Mouse (Mus musculus): ENCODE results near the gene Cdk17. TPM values are rescaled to one million over a fixed set of nuclear protein-coding genes. Genes with fewer than 3 reads are reported as not detected.
A peak's percentile ranks its signal among the peaks of the same experiment; 100 is the strongest.

The Cdk17 gene
- polyA plus RNA-seq, 1 experiment, result 9.5 TPM

DNA sequence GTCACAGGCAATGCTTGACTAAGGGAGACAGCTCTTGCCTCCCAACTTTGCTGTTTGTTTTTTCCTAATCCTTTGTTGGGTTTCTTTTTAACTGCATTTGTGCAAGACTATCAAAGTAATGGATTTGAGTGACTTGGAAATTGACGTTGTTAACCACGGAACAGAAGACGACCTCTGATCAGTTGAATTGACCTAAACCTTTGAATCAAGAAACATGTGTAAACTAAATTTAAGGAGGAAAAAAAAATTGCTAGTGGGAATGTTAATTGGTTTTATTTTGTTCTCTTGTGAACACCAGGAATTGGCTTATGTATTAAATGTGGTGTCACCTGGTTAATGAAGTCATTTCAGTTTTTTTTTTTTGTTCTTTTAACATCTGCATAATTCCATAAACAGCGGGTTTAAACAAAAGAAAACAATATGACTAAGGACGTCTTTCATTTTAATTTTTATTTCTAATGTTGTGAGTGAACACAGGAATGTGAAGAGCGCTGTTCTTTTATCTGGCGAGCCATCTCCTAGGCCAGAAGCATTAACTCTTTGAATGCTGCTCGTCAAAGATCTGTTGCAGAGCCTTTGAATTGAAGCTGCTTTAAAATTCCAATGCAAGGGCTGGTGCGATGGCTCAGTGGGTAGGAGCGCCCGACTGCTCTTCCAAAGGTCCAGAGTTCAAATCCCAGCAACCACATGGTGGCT, 1.7 kb downstream of the Cdk17 start:
- Histone ChIP-seq H3K4me3 (ENCODE audit: insufficient read depth, low read depth, low read length) (peak overlapping the region; percentile 78), H3K4me1 (ENCODE audit: control insufficient read depth, insufficient read depth, low read length) (peaks cover 21% of the 10 kb centered on the region), H3K36me3 (ENCODE audit: control insufficient read depth, insufficient read depth, low read length) (no peaks in the 10 kb centered on the region), H3K27ac (ENCODE audit: insufficient read depth, low read depth, low read length) (peak overlapping the region; percentile 98), H3K27me3 (replicated peaks; ENCODE audit: control insufficient read depth, insufficient read depth, low read length) (no peaks in the 10 kb centered on the region)
- DNase-seq, result no peak
- WGBS, result 16% methylated on average over 11 of the region's 11 CpGs
- TF ChIP-seq CTCF (conservative IDR thresholded peaks at IDR 0.05; ENCODE audit: insufficient read depth, insufficient read length, low read depth, low read length) (no peak), POLR2A (IDR thresholded peaks at IDR 0.05; ENCODE audit: low read depth, low read length) (no peak)

DNA sequence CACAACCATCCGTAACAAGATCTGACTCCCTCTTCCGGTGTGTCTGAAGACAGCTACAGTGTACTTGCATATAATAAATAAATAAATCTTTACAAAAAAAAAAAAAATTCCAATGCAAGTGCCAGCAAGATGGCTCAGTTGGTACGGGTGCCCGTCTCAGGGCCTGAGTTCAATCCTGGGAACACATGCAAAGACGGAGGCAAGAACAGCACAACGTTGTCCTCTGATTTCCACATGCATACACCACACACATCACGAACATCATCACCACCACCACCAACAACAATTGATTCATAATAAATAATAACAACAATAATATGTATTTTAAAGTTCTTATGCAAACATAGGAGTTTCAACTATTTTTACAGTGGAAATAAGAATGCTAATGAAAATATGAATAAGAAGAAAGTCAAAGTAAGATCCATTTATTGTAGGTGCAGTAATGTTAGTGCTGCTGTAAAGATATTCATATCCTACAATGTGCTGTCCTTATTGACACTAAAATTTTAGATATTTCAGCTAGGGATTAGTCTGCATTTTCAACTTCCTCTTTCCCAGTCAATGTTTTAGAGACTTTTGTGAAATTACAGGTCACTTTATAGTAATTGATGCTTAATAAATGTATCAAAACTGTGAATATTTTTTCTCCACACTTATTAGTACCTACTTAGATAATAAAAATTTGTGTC, 2.4 kb downstream of the Cdk17 start:
- no peak overlapping the region for H3K4me3 ChIP-seq (ENCODE audit: insufficient read depth, low read depth, low read length)
- WGBS, result 64% methylated on average over 7 of the region's 7 CpGs

DNA sequence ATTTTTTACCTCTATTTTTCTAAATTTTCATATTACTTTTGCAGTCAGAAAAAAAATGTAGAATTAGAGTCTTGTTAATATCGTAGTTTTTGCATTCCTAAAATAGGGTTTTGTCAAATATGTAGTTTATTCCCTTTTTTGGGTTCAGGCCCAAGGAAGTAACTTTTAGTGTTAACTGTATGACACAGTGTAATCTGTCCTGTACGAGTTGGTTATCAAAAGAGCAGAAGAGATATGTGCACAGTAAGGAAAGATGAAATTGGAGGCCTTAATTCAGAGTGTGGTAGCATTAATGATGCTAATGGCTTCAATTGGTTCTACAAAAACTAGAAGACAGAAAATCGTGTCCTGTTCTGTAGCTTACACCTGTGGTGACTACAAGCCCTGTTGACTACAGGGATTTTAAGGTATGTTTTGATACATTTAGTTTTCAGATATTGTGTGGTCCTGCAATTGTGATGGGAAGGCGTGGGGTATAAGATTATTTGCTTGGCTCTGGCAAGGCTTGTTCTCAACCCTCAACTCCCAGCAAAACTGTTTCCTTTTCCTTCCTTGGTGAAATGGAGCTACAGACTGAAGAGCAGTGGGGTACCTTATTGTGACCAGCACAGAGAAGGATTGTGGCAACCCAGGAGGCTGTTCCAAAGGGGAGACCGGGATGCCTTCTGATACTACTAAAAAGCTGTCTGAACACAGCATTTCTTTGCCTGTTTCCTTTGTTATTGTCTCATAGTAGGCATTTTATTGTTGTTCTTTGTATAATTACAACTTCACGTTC, 3.2 kb downstream of the Cdk17 start:
- 74% methylated on average over 6 of the region's 6 CpGs for WGBS
- no peak overlapping the region for H3K4me3 ChIP-seq (ENCODE audit: insufficient read depth, low read depth, low read length)
- no peaks in the 10 kb centered on the region for H3K36me3 ChIP-seq (ENCODE audit: control insufficient read depth, insufficient read depth, low read length)
- H3K27me3 ChIP-seq (replicated peaks; ENCODE audit: control insufficient read depth, insufficient read depth, low read length), result no peaks in the 10 kb centered on the region
- H3K4me1 ChIP-seq (ENCODE audit: control insufficient read depth, insufficient read depth, low read length), result peaks cover 24% of the 10 kb centered on the region
- no peak for DNase-seq
- no peak for TF ChIP-seq POLR2A (IDR thresholded peaks at IDR 0.05; ENCODE audit: low read depth, low read length)
- no peak for TF ChIP-seq CTCF (conservative IDR thresholded peaks at IDR 0.05; ENCODE audit: insufficient read depth, insufficient read length, low read depth, low read length)
- no peak overlapping the region for H3K27ac ChIP-seq (ENCODE audit: insufficient read depth, low read depth, low read length)

More for the DNA sequence above, 2.4 kb downstream of the Cdk17 start:
- TF ChIP-seq POLR2A (IDR thresholded peaks at IDR 0.05; ENCODE audit: low read depth, low read length) (no peak), CTCF (conservative IDR thresholded peaks at IDR 0.05; ENCODE audit: insufficient read depth, insufficient read length, low read depth, low read length) (no peak)
- DNase-seq, result no peak
- Histone ChIP-seq H3K36me3 (ENCODE audit: control insufficient read depth, insufficient read depth, low read length) (no peaks in the 10 kb centered on the region), H3K27me3 (replicated peaks; ENCODE audit: control insufficient read depth, insufficient read depth, low read length) (no peaks in the 10 kb centered on the region), H3K4me1 (ENCODE audit: control insufficient read depth, insufficient read depth, low read length) (peaks cover 23% of the 10 kb centered on the region), H3K27ac (ENCODE audit: insufficient read depth, low read depth, low read length) (no peak overlapping the region)

DNA sequence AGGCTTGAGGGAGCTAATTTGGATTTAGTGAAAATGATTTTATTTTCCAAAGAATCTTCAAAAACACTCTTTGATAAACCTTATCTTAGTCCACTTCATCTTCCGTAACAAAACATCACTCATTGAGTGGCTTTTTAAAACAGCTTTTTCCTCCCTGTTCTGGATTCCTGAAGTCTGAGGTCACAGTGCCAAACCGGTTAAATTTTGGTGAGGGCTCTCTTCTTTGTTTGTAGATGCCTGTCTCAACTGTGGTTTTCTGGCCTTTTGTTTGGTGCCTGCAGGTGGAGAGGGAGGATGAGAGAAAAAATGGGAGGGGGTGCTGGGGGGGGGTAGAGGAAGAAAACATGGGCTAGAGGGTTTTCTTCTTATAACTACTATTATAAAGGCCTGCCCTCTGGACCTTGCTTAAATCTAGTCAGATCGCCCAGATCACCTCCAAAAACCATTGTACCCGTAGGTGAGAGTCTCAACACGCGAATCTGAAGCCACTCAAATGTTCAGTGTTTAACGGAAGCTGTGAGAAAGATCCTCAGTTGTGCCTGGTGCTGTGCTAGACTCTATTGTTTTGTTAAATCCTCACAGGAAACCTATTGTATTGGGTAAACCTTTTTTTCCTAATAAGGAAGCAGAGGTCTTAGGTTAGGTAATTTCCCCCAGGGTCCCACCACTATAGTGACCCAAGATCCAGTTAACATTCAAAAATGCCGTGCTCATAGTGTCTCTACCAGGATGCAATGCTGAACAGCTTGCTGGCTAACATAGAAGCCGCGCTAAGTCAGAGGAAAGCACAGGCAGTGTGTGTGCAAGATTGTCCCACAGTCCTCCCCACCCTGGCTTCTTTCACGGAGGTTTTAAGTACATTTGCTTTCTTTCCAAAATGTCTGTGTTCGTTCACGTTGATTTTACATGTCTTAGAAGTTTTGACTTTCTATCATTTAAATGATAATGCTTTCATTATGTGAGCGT, 5.0 kb downstream of the Cdk17 start:
- WGBS, result 45% methylated on average over 14 of the region's 14 CpGs
- no peak for DNase-seq
- no peaks in the 10 kb centered on the region for H3K36me3 ChIP-seq (ENCODE audit: control insufficient read depth, insufficient read depth, low read length)
- H3K4me1 ChIP-seq (ENCODE audit: control insufficient read depth, insufficient read depth, low read length), result peaks cover 24% of the 10 kb centered on the region
- H3K27ac ChIP-seq (ENCODE audit: insufficient read depth, low read depth, low read length), result peak overlapping the region; percentile 34
- TF ChIP-seq CTCF (conservative IDR thresholded peaks at IDR 0.05; ENCODE audit: insufficient read depth, insufficient read length, low read depth, low read length), result no peak
- TF ChIP-seq POLR2A (IDR thresholded peaks at IDR 0.05; ENCODE audit: low read depth, low read length), result no peak
- no peak overlapping the region for H3K4me3 ChIP-seq (ENCODE audit: insufficient read depth, low read depth, low read length)
- no peaks in the 10 kb centered on the region for H3K27me3 ChIP-seq (replicated peaks; ENCODE audit: control insufficient read depth, insufficient read depth, low read length)

DNA sequence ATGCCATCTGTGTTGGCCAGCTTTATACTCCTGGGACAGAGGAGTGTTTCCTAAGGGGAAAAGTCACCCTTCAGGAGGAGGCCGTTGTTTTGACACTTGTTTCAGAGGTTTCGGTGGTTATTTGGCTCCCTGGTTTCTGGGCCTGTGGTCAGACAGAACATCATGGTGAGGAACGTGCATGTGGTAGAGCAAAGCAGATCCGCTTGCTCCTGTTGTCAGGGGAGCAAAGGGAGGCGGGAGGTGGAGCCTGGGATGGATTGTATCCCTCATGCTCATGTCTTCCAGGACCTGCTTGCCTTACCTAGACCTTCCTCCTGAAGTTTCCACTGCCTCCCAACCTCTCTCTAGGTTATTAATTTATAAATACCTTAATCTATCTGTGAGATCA, 5.7 kb downstream of the Cdk17 start:
- TF ChIP-seq POLR2A (IDR thresholded peaks at IDR 0.05; ENCODE audit: low read depth, low read length) (no peak), CTCF (conservative IDR thresholded peaks at IDR 0.05; ENCODE audit: insufficient read depth, insufficient read length, low read depth, low read length) (no peak)
- Histone ChIP-seq H3K4me3 (ENCODE audit: insufficient read depth, low read depth, low read length) (no peak overlapping the region), H3K36me3 (ENCODE audit: control insufficient read depth, insufficient read depth, low read length) (no peaks in the 10 kb centered on the region), H3K4me1 (ENCODE audit: control insufficient read depth, insufficient read depth, low read length) (peaks cover 24% of the 10 kb centered on the region), H3K27ac (ENCODE audit: insufficient read depth, low read depth, low read length) (peak overlapping the region; percentile 34), H3K27me3 (replicated peaks; ENCODE audit: control insufficient read depth, insufficient read depth, low read length) (no peaks in the 10 kb centered on the region)
- no peak for DNase-seq
- 35% methylated on average over 5 of the region's 5 CpGs for WGBS

DNA sequence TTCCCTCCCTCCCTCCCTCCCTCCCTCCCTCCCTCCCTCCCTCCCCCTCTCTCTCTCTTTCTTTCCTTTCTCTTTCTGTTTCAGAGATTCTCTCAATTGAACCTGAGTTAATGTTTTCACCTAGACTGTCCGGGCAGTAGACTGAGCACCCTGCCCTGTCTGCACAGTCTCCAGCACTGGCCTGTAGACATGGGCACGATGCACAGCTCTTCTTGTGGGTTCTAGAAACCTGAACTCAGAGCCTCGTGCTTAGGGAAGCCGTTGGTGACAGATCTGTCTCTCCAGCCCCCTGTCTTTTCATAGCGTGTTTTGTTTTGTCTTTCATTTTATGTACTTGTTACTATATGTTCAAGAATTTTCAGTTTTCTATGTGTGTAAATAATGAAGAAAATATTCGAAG, 6.6 kb downstream of the Cdk17 start:
- H3K36me3 ChIP-seq (ENCODE audit: control insufficient read depth, insufficient read depth, low read length), result no peaks in the 10 kb centered on the region
- H3K27me3 ChIP-seq (replicated peaks; ENCODE audit: control insufficient read depth, insufficient read depth, low read length), result no peaks in the 10 kb centered on the region
- peaks cover 17% of the 10 kb centered on the region for H3K4me1 ChIP-seq (ENCODE audit: control insufficient read depth, insufficient read depth, low read length)
- WGBS, result 52% methylated on average over 6 of the region's 6 CpGs
- no peak overlapping the region; the same call in 1 of the 2 replicates for H3K27ac ChIP-seq (ENCODE audit: insufficient read depth, low read depth, low read length)
- TF ChIP-seq CTCF (conservative IDR thresholded peaks at IDR 0.05; ENCODE audit: insufficient read depth, insufficient read length, low read depth, low read length) (no peak), POLR2A (IDR thresholded peaks at IDR 0.05; ENCODE audit: low read depth, low read length) (no peak)
- H3K4me3 ChIP-seq (ENCODE audit: insufficient read depth, low read depth, low read length), result no peak overlapping the region
- no peak for DNase-seq

Measured in kidney, adult 2 months (tissue).